Mouse (Mus musculus) heart, postnatal 0 days (tissue): Measurements from ENCODE around the gene Fam3b.

ENCODE experiments used
- CTCF ChIP-seq: IDR thresholded peaks from 2 replicates; pipeline ENCODE4 v1.5.1; 2016; ENCODE audit warnings: antibody characterized with exemption, control low read depth, low read depth
- EP300 ChIP-seq: IDR thresholded peaks from 2 replicates; pipeline ENCODE4 v1.6.1; 2016; ENCODE audit warnings: antibody characterized with exemption, low read depth

DNA sequence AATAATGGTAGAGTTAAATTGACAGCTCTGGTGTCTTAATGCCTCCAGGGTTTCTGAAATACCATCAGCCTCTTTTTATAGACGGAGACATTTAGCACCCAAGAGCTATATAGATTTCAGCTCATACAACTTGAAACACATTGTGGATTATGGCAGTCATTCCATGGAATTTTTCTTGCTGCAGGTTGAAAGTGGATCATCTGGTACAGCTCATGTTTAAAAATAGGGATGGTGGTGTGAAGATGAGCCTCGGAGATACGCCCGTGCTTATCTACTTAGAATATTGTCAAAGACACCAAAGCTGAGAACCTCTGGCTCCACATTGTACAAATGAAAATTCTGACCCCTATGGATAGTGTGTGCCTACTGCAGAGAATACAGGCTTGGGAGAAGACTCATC lies 84.5 kb downstream of the Fam3b start:
- TF ChIP-seq CTCF (no peak), EP300 (no peak)
